Mouse (Mus musculus): Measurements from ENCODE around the gene Gm20661. TPM values are rescaled to one million over a fixed set of nuclear protein-coding genes. Genes with fewer than 3 reads are reported as not detected.

Gene Gm20661
- polyA plus RNA-seq, 1 experiment from 2014 or later: 0.86 TPM

GRCm38 (mm10) chr9:107955613-107956289 is 27.1 kb upstream of the Gm20661 start:
- no peaks in the 10 kb centered on the region for H3K9me3 ChIP-seq
- H3K36me3 ChIP-seq (replicated peaks): peaks cover 34% of the 10 kb centered on the region
- ATAC-seq (ENCODE audit: low FRiP score): no peak
- no peak overlapping the region for H3K9ac ChIP-seq
- no peak overlapping the region for H3K27ac ChIP-seq
- no peak overlapping the region for H3K4me2 ChIP-seq
- 87% methylated on average over 6 of the region's 6 CpGs for WGBS
- H3K27me3 ChIP-seq: no peaks in the 10 kb centered on the region
- peaks cover 16% of the 10 kb centered on the region for H3K4me1 ChIP-seq
- no peak overlapping the region for H3K4me3 ChIP-seq (replicated peaks)

GRCm38 (mm10) chr9:107957141-107957540 is 25.7 kb upstream of the Gm20661 start:
- H3K4me1 ChIP-seq: peaks cover 17% of the 10 kb centered on the region
- no peak overlapping the region for H3K9ac ChIP-seq
- no peaks in the 10 kb centered on the region for H3K27me3 ChIP-seq
- H3K36me3 ChIP-seq (replicated peaks): peaks cover 46% of the 10 kb centered on the region
- H3K4me2 ChIP-seq: no peak overlapping the region
- H3K27ac ChIP-seq: no peak overlapping the region
- H3K4me3 ChIP-seq (replicated peaks): no peak overlapping the region
- WGBS: 49% methylated on average over 6 of the region's 6 CpGs
- H3K9me3 ChIP-seq: no peaks in the 10 kb centered on the region
- ATAC-seq (ENCODE audit: low FRiP score): no peak

- no peak for ATAC-seq (ENCODE audit: low FRiP score)
- Histone ChIP-seq H3K9me3 (no peaks in the 10 kb centered on the region), H3K27ac (no peak overlapping the region), H3K9ac (no peak overlapping the region), H3K36me3 (replicated peaks) (peaks cover 64% of the 10 kb centered on the region), H3K4me3 (replicated peaks) (no peak overlapping the region), H3K4me2 (no peak overlapping the region), H3K4me1 (peaks cover 12% of the 10 kb centered on the region), H3K27me3 (no peaks in the 10 kb centered on the region)
- 82% methylated on average over 6 of the region's 6 CpGs for WGBS
Measured at GRCm38 (mm10) chr9:107959896-107960295, 23.0 kb upstream of the Gm20661 start.

GRCm38 (mm10) chr9:107960928-107961327 is 21.9 kb upstream of the Gm20661 start:
- no peaks in the 10 kb centered on the region for H3K27me3 ChIP-seq
- H3K9me3 ChIP-seq: no peaks in the 10 kb centered on the region
- H3K36me3 ChIP-seq (replicated peaks): peaks cover 67% of the 10 kb centered on the region
- H3K4me3 ChIP-seq (replicated peaks): no peak overlapping the region
- peak overlapping the region; percentile 3; the same call in 1 of the 2 replicates for H3K27ac ChIP-seq
- no peak overlapping the region for H3K9ac ChIP-seq
- ATAC-seq (ENCODE audit: low FRiP score): no peak
- H3K4me1 ChIP-seq: peaks cover 12% of the 10 kb centered on the region
- 86% methylated on average over 4 of the region's 4 CpGs for WGBS
- no peak overlapping the region for H3K4me2 ChIP-seq

GRCm38 (mm10) chr9:107961351-107961762 is 21.5 kb upstream of the Gm20661 start:
- Histone ChIP-seq H3K4me2 (no peak overlapping the region), H3K9ac (no peak overlapping the region), H3K4me1 (peaks cover 12% of the 10 kb centered on the region)

GRCm38 (mm10) chr9:107961881-107962280 is 21.0 kb upstream of the Gm20661 start:
- 46% methylated on average over 5 of the region's 5 CpGs for WGBS
- Histone ChIP-seq H3K9me3 (no peaks in the 10 kb centered on the region), H3K27me3 (no peaks in the 10 kb centered on the region), H3K27ac (peak overlapping the region; percentile 50), H3K4me3 (replicated peaks) (no peak overlapping the region), H3K36me3 (replicated peaks) (peaks cover 69% of the 10 kb centered on the region), H3K4me2 (no peak overlapping the region), H3K9ac (no peak overlapping the region), H3K4me1 (peaks cover 12% of the 10 kb centered on the region)
- ATAC-seq (ENCODE audit: low FRiP score): 0 out of 2 replicates have a peak, but pooled peaks have one; percentile 30

More at GRCm38 (mm10) chr9:107961351-107961762, 21.5 kb upstream of the Gm20661 start:
- no peaks in the 10 kb centered on the region for H3K27me3 ChIP-seq
- peaks cover 69% of the 10 kb centered on the region for H3K36me3 ChIP-seq (replicated peaks)
- no peak overlapping the region for H3K4me3 ChIP-seq (replicated peaks)
- 73% methylated on average over 10 of the region's 10 CpGs for WGBS
- peak overlapping the region; percentile 48 for H3K27ac ChIP-seq
- ATAC-seq (ENCODE audit: low FRiP score): 0 out of 2 replicates have a peak, but pooled peaks have one; percentile 11
- no peaks in the 10 kb centered on the region for H3K9me3 ChIP-seq

GRCm38 (mm10) chr9:107962916-107963315 is 19.9 kb upstream of the Gm20661 start:
- Histone ChIP-seq H3K27me3 (no peaks in the 10 kb centered on the region), H3K4me3 (replicated peaks) (no peak overlapping the region), H3K9ac (no peak overlapping the region), H3K36me3 (replicated peaks) (peaks cover 63% of the 10 kb centered on the region), H3K27ac (no peak overlapping the region), H3K4me1 (peaks cover 12% of the 10 kb centered on the region), H3K4me2 (no peak overlapping the region), H3K9me3 (no peaks in the 10 kb centered on the region)
- 91% methylated on average over 9 of the region's 9 CpGs for WGBS
- ATAC-seq (ENCODE audit: low FRiP score): no peak

GRCm38 (mm10) chr9:107963700-107964099 is 19.2 kb upstream of the Gm20661 start:
- 0 out of 2 replicates have a peak, but pooled peaks have one; percentile 41 for ATAC-seq (ENCODE audit: low FRiP score)
- no peak overlapping the region for H3K4me2 ChIP-seq
- 28% methylated on average over 5 of the region's 5 CpGs for WGBS

GRCm38 (mm10) chr9:107964681-107965080 is 18.2 kb upstream of the Gm20661 start:
- Histone ChIP-seq H3K4me2 (no peak overlapping the region), H3K4me3 (replicated peaks) (no peak overlapping the region), H3K4me1 (peaks cover 12% of the 10 kb centered on the region), H3K9ac (no peak overlapping the region), H3K27me3 (no peaks in the 10 kb centered on the region), H3K36me3 (replicated peaks) (peaks cover 63% of the 10 kb centered on the region), H3K27ac (no peak overlapping the region), H3K9me3 (no peaks in the 10 kb centered on the region)
- no peak for ATAC-seq (ENCODE audit: low FRiP score)
- 93% methylated on average over 9 of the region's 9 CpGs for WGBS

More at GRCm38 (mm10) chr9:107963700-107964099, 19.2 kb upstream of the Gm20661 start:
- Histone ChIP-seq H3K4me3 (replicated peaks) (no peak overlapping the region), H3K9me3 (no peaks in the 10 kb centered on the region), H3K36me3 (replicated peaks) (peaks cover 63% of the 10 kb centered on the region), H3K27me3 (no peaks in the 10 kb centered on the region), H3K27ac (no peak overlapping the region), H3K4me1 (peaks cover 12% of the 10 kb centered on the region), H3K9ac (no peak overlapping the region)

GRCm38 (mm10) chr9:107966676-107967075 is 16.2 kb upstream of the Gm20661 start:
- 93% methylated on average over 10 of the region's 10 CpGs for WGBS
- Histone ChIP-seq H3K9ac (no peak overlapping the region), H3K4me2 (no peak overlapping the region), H3K4me3 (replicated peaks) (no peak overlapping the region), H3K4me1 (peaks cover 4% of the 10 kb centered on the region; the same call in 1 of the 2 replicates), H3K36me3 (replicated peaks) (peaks cover 64% of the 10 kb centered on the region), H3K27ac (no peak overlapping the region), H3K9me3 (no peaks in the 10 kb centered on the region), H3K27me3 (no peaks in the 10 kb centered on the region)
- ATAC-seq (ENCODE audit: low FRiP score): no peak

- Histone ChIP-seq H3K4me2 (no peak overlapping the region), H3K27me3 (no peaks in the 10 kb centered on the region), H3K4me1 (no peaks in the 10 kb centered on the region), H3K27ac (no peak overlapping the region), H3K9me3 (no peaks in the 10 kb centered on the region), H3K36me3 (replicated peaks) (peaks cover 57% of the 10 kb centered on the region), H3K9ac (no peak overlapping the region), H3K4me3 (replicated peaks) (no peak overlapping the region)
- ATAC-seq (ENCODE audit: low FRiP score): no peak
- WGBS: 92% methylated on average over 6 of the region's 6 CpGs
Measured at GRCm38 (mm10) chr9:107967437-107967836, 15.4 kb upstream of the Gm20661 start.

GRCm38 (mm10) chr9:107968531-107968930 is 14.3 kb upstream of the Gm20661 start:
- H3K36me3 ChIP-seq (replicated peaks): peaks cover 56% of the 10 kb centered on the region
- H3K9ac ChIP-seq: no peak overlapping the region
- no peaks in the 10 kb centered on the region for H3K4me1 ChIP-seq
- H3K9me3 ChIP-seq: no peaks in the 10 kb centered on the region
- no peak overlapping the region for H3K4me2 ChIP-seq
- H3K27ac ChIP-seq: no peak overlapping the region
- ATAC-seq (ENCODE audit: low FRiP score): no peak
- H3K4me3 ChIP-seq (replicated peaks): no peak overlapping the region
- H3K27me3 ChIP-seq: no peaks in the 10 kb centered on the region
- 92% methylated on average over 7 of the region's 7 CpGs for WGBS

GRCm38 (mm10) chr9:107970311-107970710 is 12.5 kb upstream of the Gm20661 start:
- Histone ChIP-seq H3K4me1 (no peaks in the 10 kb centered on the region), H3K36me3 (replicated peaks) (peaks cover 46% of the 10 kb centered on the region), H3K9ac (no peak overlapping the region), H3K27ac (no peak overlapping the region), H3K4me3 (replicated peaks) (no peak overlapping the region), H3K9me3 (no peaks in the 10 kb centered on the region), H3K27me3 (no peaks in the 10 kb centered on the region), H3K4me2 (no peak overlapping the region)
- 91% methylated on average over 5 of the region's 5 CpGs for WGBS
- no peak for ATAC-seq (ENCODE audit: low FRiP score)
